Mouse (Mus musculus) lung, adult 18-20 months (tissue): Measurements from ENCODE around the gene Rrp1b.
"Not testable (repeated sequence)": the region's sequence is repeated elsewhere in the genome, so short reads cannot be mapped to it uniquely, and the experiment has no call there.

Experiments used
- DNase-seq, 2 experiments: peaks; one replicate each; pipeline ENCODE4 v3.0.0; 2022; ENCODE audit warnings: mixed read lengths in 2 of 2

Rrp1b gene

GRCm38 (mm10) chr17:32034322-32034721 lies 1.6 kb upstream of the Rrp1b start:
- DNase-seq: no peak

GRCm38 (mm10) chr17:32036509-32037438 lies 874 bp downstream of the Rrp1b start:
- DNase-seq: peak in 1 of 2 experiments; percentile 7

- DNase-seq: no peak
Measured at GRCm38 (mm10) chr17:32040263-32040662, 4.4 kb downstream of the Rrp1b start.

GRCm38 (mm10) chr17:32046541-32046940 lies 10.6 kb downstream of the Rrp1b start:
- no peak for DNase-seq

GRCm38 (mm10) chr17:32048351-32048750 lies 12.5 kb downstream of the Rrp1b start:
- no peak for DNase-seq

GRCm38 (mm10) chr17:32049914-32050313 lies 14.0 kb downstream of the Rrp1b start:
- DNase-seq: no peak

GRCm38 (mm10) chr17:32050609-32051008 lies 14.7 kb downstream of the Rrp1b start:
- no peak for DNase-seq

- peak; percentile 20 to 35 for DNase-seq
Measured at GRCm38 (mm10) chr17:32052237-32053080, 16.6 kb downstream of the Rrp1b start.

GRCm38 (mm10) chr17:32053677-32054076 lies 17.8 kb downstream of the Rrp1b start:
- DNase-seq: no peak

- DNase-seq: no peak
Measured at GRCm38 (mm10) chr17:32057843-32058242, 21.9 kb downstream of the Rrp1b start.

GRCm38 (mm10) chr17:32059084-32059483 lies 23.2 kb downstream of the Rrp1b start:
- no peak for DNase-seq

GRCm38 (mm10) chr17:32061219-32061618 lies 25.3 kb downstream of the Rrp1b start:
- no peak for DNase-seq

- no peak for DNase-seq
Measured at GRCm38 (mm10) chr17:32063654-32064053, 27.8 kb downstream of the Rrp1b start.

GRCm38 (mm10) chr17:32064762-32065161 lies 28.9 kb downstream of the Rrp1b start:
- not testable (repeated sequence) for DNase-seq

- DNase-seq: no peak
Measured at GRCm38 (mm10) chr17:32067541-32067940, 31.6 kb downstream of the Rrp1b start.

- no peak for DNase-seq
Measured at GRCm38 (mm10) chr17:32068381-32068780, 32.5 kb downstream of the Rrp1b start.

GRCm38 (mm10) chr17:32068810-32069209 lies 32.9 kb downstream of the Rrp1b start:
- DNase-seq: no peak

GRCm38 (mm10) chr17:32073359-32073758 lies 37.5 kb downstream of the Rrp1b start:
- DNase-seq: peak; percentile 75 to 83

- DNase-seq: no peak
Measured at GRCm38 (mm10) chr17:32074658-32075057, 38.8 kb downstream of the Rrp1b start.

GRCm38 (mm10) chr17:32075164-32075563 lies 39.3 kb downstream of the Rrp1b start:
- peak in 1 of 2 experiments; percentile 21 for DNase-seq

- DNase-seq: no peak
Measured at GRCm38 (mm10) chr17:32083351-32083750, 47.5 kb downstream of the Rrp1b start.

GRCm38 (mm10) chr17:32087069-32087468 lies 51.2 kb downstream of the Rrp1b start:
- DNase-seq: no peak

- DNase-seq: no peak
Measured at GRCm38 (mm10) chr17:32091032-32091363, 55.1 kb downstream of the Rrp1b start.
